Mouse (Mus musculus) erythroblast, embryonic 14.5 days (primary cell): ENCODE measurements around the gene Tmcc1.

Source experiments
- GATA1 ChIP-seq: IDR thresholded peaks from 2 replicates; pipeline ENCODE4 v1.6.1; 2012; ENCODE audit warnings: low read length, inconsistent platforms, mixed read lengths
- TAL1 ChIP-seq: IDR thresholded peaks from 3 replicates; pipeline ENCODE4 v1.6.1; 2012; ENCODE audit warnings: low read length, inconsistent platforms, mixed read lengths

DNA sequence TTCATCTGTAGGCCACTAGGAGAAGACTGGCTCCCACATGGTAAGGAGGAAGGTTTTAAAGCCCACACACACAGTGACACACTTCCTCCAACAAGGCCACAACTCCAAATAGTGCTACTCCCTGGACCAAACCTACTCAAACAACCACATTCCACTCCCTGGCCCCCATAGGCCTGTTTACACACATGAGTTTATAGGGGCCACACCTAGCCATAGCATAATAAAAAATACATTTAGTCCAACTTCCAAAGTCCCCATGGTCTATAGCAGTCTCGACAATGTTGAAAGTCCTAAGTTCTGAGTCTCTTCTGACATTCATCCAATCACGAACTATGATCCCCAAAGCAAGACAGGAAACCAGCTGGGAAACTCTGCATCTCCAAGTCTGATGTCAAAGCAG, 14.9 kb downstream of the Tmcc1 start:
- TF ChIP-seq GATA1 (no peak), TAL1 (no peak)
